Mouse (Mus musculus) liver, adult 2 months (tissue): ENCODE results near the gene Mdga1.

Experiments used
- CTCF ChIP-seq: fragments of 200-500 bp; IDR thresholded peaks from 2 replicates; pipeline ENCODE4 v1.5.1; 2011; ENCODE audit warnings: low read depth, low read length, control low read depth
- POLR2A ChIP-seq: fragments of 200-500 bp; IDR thresholded peaks from 2 replicates; pipeline ENCODE4 v1.6.1; 2011; ENCODE audit warnings: low read length, control low read depth; ENCODE audit not compliant: insufficient read depth; ENCODE audit errors: extremely low read depth

DNA sequence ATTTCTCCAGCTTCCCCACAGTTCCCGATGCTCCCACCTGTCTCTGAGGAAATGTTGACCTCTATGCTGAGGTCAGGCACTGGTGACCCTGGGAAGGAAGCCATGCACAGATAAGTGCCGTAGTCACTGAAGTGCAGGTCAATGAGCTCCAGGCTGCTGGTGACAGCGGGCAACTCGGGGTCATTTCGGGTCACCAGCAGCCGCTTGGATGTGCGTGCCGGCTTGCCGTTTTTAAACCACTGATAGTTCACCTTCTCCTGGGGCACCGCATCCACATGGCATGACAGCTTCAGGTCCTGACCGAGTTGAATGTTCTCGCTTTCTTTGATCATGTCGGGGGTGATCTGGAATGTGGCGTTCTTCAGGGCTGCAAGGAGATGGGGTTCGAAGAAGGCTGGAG lies 123.6 kb downstream of the Mdga1 start:
- TF ChIP-seq POLR2A: no peak
- TF ChIP-seq CTCF: no peak
